Comparison of ENCODE assay signal across 8 mouse cellular contexts in genomic region chr13:54071606-54072331, GRCm38 (mm10). TPM values are rescaled to one million over a fixed set of nuclear protein-coding genes. Genes with fewer than 3 reads are reported as not detected.
DNase-seq lines count a peak whose midpoint lies in the region; ATAC-seq and TF ChIP-seq lines count a peak whose summit lies in the region.

Sfxn1 (plus strand) TSS chr13:54071869.

- H3K27me3 ChIP-seq in forebrain, embryonic 15.5 days, result no peaks in the 10 kb centered on the region
- no peaks in the 10 kb centered on the region for H3K27me3 ChIP-seq in liver, postnatal 0 days (ENCODE audit: insufficient read depth, low read length)
- no peaks in the 10 kb centered on the region for H3K27me3 ChIP-seq in neural tube, embryonic 13.5 days

- no peaks in the 10 kb centered on the region for H3K36me3 ChIP-seq in forebrain, embryonic 15.5 days
- 0 out of 2 replicates have a peak, but pooled peaks cover 3% of the 10 kb centered on the region for H3K36me3 ChIP-seq in liver, postnatal 0 days (replicated peaks; ENCODE audit: insufficient read depth, low read length)
- H3K36me3 ChIP-seq in neural tube, embryonic 13.5 days, result no peaks in the 10 kb centered on the region

- TF ChIP-seq EP300 in liver, postnatal 0 days (IDR thresholded peaks at IDR 0.05; ENCODE audit: low read depth), result no peak

- TF ChIP-seq CTCF in liver, postnatal 0 days (IDR thresholded peaks at IDR 0.05; ENCODE audit: low read depth), result no peak

- peak; percentile 78 for DNase-seq in ES-CJ7 (ENCODE audit: low read depth, low spot score)
- peak; percentile 57 for DNase-seq in cerebellum, adult 11 months
- DNase-seq in heart, postnatal 14 days, result peak; percentile 76 to 85
- DNase-seq in layer of hippocampus, adult 11-12 months (ENCODE audit: low spot score), result peak; percentile 70
- DNase-seq in liver, postnatal 0 days, result peak; percentile 88
- peak; percentile 69 for DNase-seq in testis, postnatal 10 days (ENCODE audit: low spot score)

- H3K9ac ChIP-seq in forebrain, embryonic 15.5 days (replicated peaks), result peak within 1 kb of the TSS; percentile 76
- peak within 1 kb of the TSS; percentile 95 for H3K9ac ChIP-seq in liver, postnatal 0 days (replicated peaks)
- H3K9ac ChIP-seq in neural tube, embryonic 13.5 days, result peak within 1 kb of the TSS; percentile 79

- intact Hi-C loops in heart, postnatal 14 days (cut with DNase I), result no loop called here

- H3K9me3 ChIP-seq in forebrain, embryonic 15.5 days, result no peaks in the 10 kb centered on the region
- H3K9me3 ChIP-seq in liver, postnatal 0 days (ENCODE audit: low read length), result no peaks in the 10 kb centered on the region
- no peaks in the 10 kb centered on the region for H3K9me3 ChIP-seq in neural tube, embryonic 13.5 days

- H3K27ac ChIP-seq in forebrain, embryonic 15.5 days (replicated peaks), result peak within 1 kb of the TSS; percentile 84
- H3K27ac ChIP-seq in liver, postnatal 0 days (ENCODE audit: low read depth), result peak within 1 kb of the TSS; percentile 98
- peak within 1 kb of the TSS; percentile 80 for H3K27ac ChIP-seq in neural tube, embryonic 13.5 days (replicated peaks)

- peaks cover 22% of the 10 kb centered on the region for H3K4me1 ChIP-seq in forebrain, embryonic 15.5 days
- H3K4me1 ChIP-seq in liver, postnatal 0 days (ENCODE audit: insufficient read depth), result peaks cover 30% of the 10 kb centered on the region
- peaks cover 30% of the 10 kb centered on the region for H3K4me1 ChIP-seq in neural tube, embryonic 13.5 days (replicated peaks)

- peak; percentile 90 for ATAC-seq in forebrain, embryonic 15.5 days (replicated peaks)
- ATAC-seq in liver, postnatal 0 days, result peak; percentile 83
- ATAC-seq in neural tube, embryonic 13.5 days (ENCODE audit: low read depth), result peak; percentile 91

- peak within 1 kb of the TSS; percentile 79 for H3K4me2 ChIP-seq in forebrain, embryonic 15.5 days (replicated peaks)
- H3K4me2 ChIP-seq in liver, postnatal 0 days (ENCODE audit: low read depth, low read length), result peak within 1 kb of the TSS; percentile 71
- H3K4me2 ChIP-seq in neural tube, embryonic 13.5 days, result peak within 1 kb of the TSS; percentile 65

- WGBS in forebrain, embryonic 15.5 days, result under 1% methylated on average over 73 of the region's 74 CpGs
- under 1% methylated on average over 74 of the region's 74 CpGs for WGBS in liver, postnatal 0 days (ENCODE audit: insufficient replicate concordance)
- under 1% methylated on average over 74 of the region's 74 CpGs for WGBS in neural tube, embryonic 13.5 days

- peak within 1 kb of the TSS; percentile 90 for H3K4me3 ChIP-seq in forebrain, embryonic 15.5 days
- peak within 1 kb of the TSS; percentile 89 for H3K4me3 ChIP-seq in liver, postnatal 0 days (ENCODE audit: low read depth, low read length)
- H3K4me3 ChIP-seq in neural tube, embryonic 13.5 days, result peak within 1 kb of the TSS; percentile 66

RNA-seq across cellular contexts. Expression of gene Sfxn1, which starts in this region (rescaled TPM):
- 80.1 and 81.9 TPM in 2 replicates for polyA plus RNA-seq in forebrain, embryonic 15.5 days (2015; fragmentation: Nextera tagmentation; extraction: Ambion mirVana)
- 1 to 10 TPM; 6.9 to 9.9 TPM for total RNA-seq in heart, postnatal 14 days (2021)
- polyA plus RNA-seq in liver, postnatal 0 days (2015; fragmentation: Nextera tagmentation; extraction: Ambion mirVana), result 66.4 and 67.7 TPM in 2 replicates
- 67.3 and 68.2 TPM in 2 replicates for polyA plus RNA-seq in neural tube, embryonic 13.5 days (2015; fragmentation: Nextera tagmentation; extraction: Ambion mirVana)

Comparison
In these comparisons a context has a peak if more than half of its experiments do, and no peak if none do; other contexts are left out.
1. Peak in every context shown above with its lines: DNase-seq, ATAC-seq, H3K4me3 ChIP-seq and H3K27ac ChIP-seq.